ENCODE assay signal across 24 mouse cellular contexts in genomic region chr17:73119150-73119549, GRCm38 (mm10). TPM values are rescaled to one million over a fixed set of nuclear protein-coding genes. Genes with fewer than 3 reads are reported as not detected.
DNase-seq lines count a peak whose midpoint lies in the region; ATAC-seq and TF ChIP-seq lines count a peak whose summit lies in the region.
"Had no signal": no experiment of that assay in that cellular context is flagged by ENCODE, and none has a peak within 500 bp of the region (broad histone marks: within the 10 kb centered on the region; RNA-seq: fewer than 3 reads in every experiment).

No protein-coding gene starts in this region.

- H3K27me3 ChIP-seq in heart, embryonic 12.5 days (replicated peaks) = no peaks in the 10 kb centered on the region
- no peaks in the 10 kb centered on the region for H3K27me3 ChIP-seq in G1E (ENCODE audit: insufficient read depth, low read length)
- no peaks in the 10 kb centered on the region for H3K27me3 ChIP-seq in megakaryocyte, embryonic 14.5 days (replicated peaks)
- H3K27me3 ChIP-seq in hindbrain, embryonic 13.5 days = no peaks in the 10 kb centered on the region
- H3K27me3 ChIP-seq: embryonic facial prominence, embryonic 12.5 days; forebrain, embryonic 12.5 days; midbrain, embryonic 13.5 days; neural tube, embryonic 12.5 days had no signal

- H3K9ac ChIP-seq in heart, embryonic 12.5 days = no peak overlapping the region
- H3K9ac ChIP-seq in hindbrain, embryonic 13.5 days = no peak overlapping the region
- H3K9ac ChIP-seq: embryonic facial prominence, embryonic 12.5 days; forebrain, embryonic 12.5 days; midbrain, embryonic 13.5 days; neural tube, embryonic 12.5 days had no signal

- DNase-seq in heart, adult 11 months = peak; percentile 23
- no peak for DNase-seq in G1E (ENCODE audit: low spot score)
- DNase-seq in thymus, postnatal 25 days = peak; percentile 39
- no peak for DNase-seq in urinary bladder, postnatal 36 days (ENCODE audit: low spot score in 2 of 2)
- DNase-seq: adrenal gland, postnatal 10 days; cerebellum, adult 18-20 months; cerebellum, postnatal 14 days; gastrocnemius, postnatal 36 days; heart, postnatal 10 days; kidney, adult 18-20 months; kidney, postnatal 14 days; lung, postnatal 10 days; right cerebral cortex, postnatal 25 days; spleen, adult 18-20 months had no signal

- TF ChIP-seq CTCF in G1E (IDR thresholded peaks at IDR 0.05; ENCODE audit: low read depth, low read length) = no peak

- H3K27ac ChIP-seq in heart, embryonic 12.5 days (ENCODE audit: poor library complexity, severe bottlenecking) = no peak overlapping the region
- no peak overlapping the region for H3K27ac ChIP-seq in hindbrain, embryonic 13.5 days
- H3K27ac ChIP-seq: embryonic facial prominence, embryonic 12.5 days; forebrain, embryonic 12.5 days; heart, embryonic 10.5 days; hindbrain, embryonic 10.5 days; hindbrain, postnatal 0 days; midbrain, embryonic 13.5 days; neural tube, embryonic 12.5 days had no signal

- WGBS in heart, embryonic 12.5 days = 86% methylated on average over 6 of the region's 6 CpGs
- WGBS in hindbrain, embryonic 13.5 days = 92% methylated on average over 6 of the region's 6 CpGs

- H3K36me3 ChIP-seq in heart, embryonic 12.5 days = peaks cover 3% of the 10 kb centered on the region; the same call in 1 of the 2 replicates
- peaks cover 19% of the 10 kb centered on the region for H3K36me3 ChIP-seq in G1E (replicated peaks)
- peaks cover 3% of the 10 kb centered on the region for H3K36me3 ChIP-seq in megakaryocyte, embryonic 14.5 days (replicated peaks; ENCODE audit: low read length)
- H3K36me3 ChIP-seq in hindbrain, embryonic 13.5 days = no peaks in the 10 kb centered on the region
- H3K36me3 ChIP-seq: embryonic facial prominence, embryonic 12.5 days; forebrain, embryonic 12.5 days; hindbrain, embryonic 10.5 days; midbrain, embryonic 13.5 days; neural tube, embryonic 12.5 days had no signal

- no peak overlapping the region for H3K4me3 ChIP-seq in heart, embryonic 12.5 days
- H3K4me3 ChIP-seq in G1E (ENCODE audit: low read depth, low read length) = 0 out of 2 replicates have a peak overlapping the region, but pooled peaks have one; percentile 34
- peak overlapping the region; percentile 29 for H3K4me3 ChIP-seq in megakaryocyte, embryonic 14.5 days (replicated peaks)
- no peak overlapping the region for H3K4me3 ChIP-seq in hindbrain, embryonic 13.5 days
- H3K4me3 ChIP-seq: embryonic facial prominence, embryonic 12.5 days; forebrain, embryonic 12.5 days; heart, embryonic 10.5 days; hindbrain, embryonic 10.5 days; midbrain, embryonic 13.5 days; neural tube, embryonic 12.5 days had no signal

- ATAC-seq in heart, embryonic 12.5 days (ENCODE audit: insufficient number of reproducible peaks, low FRiP score) = no peak
- ATAC-seq in G1E (ENCODE audit: extremely low read depth, insufficient number of reproducible peaks, low FRiP score, poor library complexity, severe bottlenecking) = 0 out of 2 replicates have a peak, but pooled peaks have one; percentile 22
- no peak for ATAC-seq in hindbrain, embryonic 13.5 days (ENCODE audit: low FRiP score)
- ATAC-seq: hindbrain, postnatal 0 days; midbrain, embryonic 13.5 days had no signal

- H3K4me2 ChIP-seq in heart, embryonic 12.5 days = no peak overlapping the region
- no peak overlapping the region for H3K4me2 ChIP-seq in hindbrain, embryonic 13.5 days
- H3K4me2 ChIP-seq: embryonic facial prominence, embryonic 12.5 days; forebrain, embryonic 12.5 days; midbrain, embryonic 13.5 days; neural tube, embryonic 12.5 days had no signal

- H3K4me1 ChIP-seq in heart, embryonic 12.5 days (replicated peaks) = peaks cover 16% of the 10 kb centered on the region
- H3K4me1 ChIP-seq in G1E (ENCODE audit: insufficient read depth, low read depth, low read length) = peaks cover 30% of the 10 kb centered on the region
- peaks cover 37% of the 10 kb centered on the region for H3K4me1 ChIP-seq in megakaryocyte, embryonic 14.5 days
- no peaks in the 10 kb centered on the region for H3K4me1 ChIP-seq in hindbrain, embryonic 13.5 days (replicated peaks)
- H3K4me1 ChIP-seq: embryonic facial prominence, embryonic 12.5 days; hindbrain, embryonic 10.5 days; midbrain, embryonic 13.5 days; neural tube, embryonic 12.5 days had no signal

- H3K9me3 ChIP-seq in heart, embryonic 12.5 days (replicated peaks) = no peaks in the 10 kb centered on the region
- no peaks in the 10 kb centered on the region for H3K9me3 ChIP-seq in G1E (replicated peaks)
- no peaks in the 10 kb centered on the region for H3K9me3 ChIP-seq in megakaryocyte, embryonic 14.5 days
- H3K9me3 ChIP-seq in hindbrain, embryonic 13.5 days = no peaks in the 10 kb centered on the region
- H3K9me3 ChIP-seq: embryonic facial prominence, embryonic 12.5 days; forebrain, embryonic 12.5 days; heart, embryonic 10.5 days; hindbrain, embryonic 10.5 days; midbrain, embryonic 13.5 days; neural tube, embryonic 12.5 days had no signal

RNA-seq across cellular contexts. Expression of gene Lclat1, which starts 11.4 kb away (rescaled TPM):
- 47.0 and 51.3 TPM in 2 replicates for polyA plus RNA-seq in heart, embryonic 12.5 days (2016; fragmentation: Nextera tagmentation; extraction: Ambion mirVana)
- total RNA-seq in G1E (2014; fragmentation: Nextera tagmentation) (25.1 and 48.8 TPM in 2 replicates), G1E (2017) (10.0 and 11.8 TPM in 2 replicates)
- 1.4 and 5.6 TPM in 2 replicates for polyA plus RNA-seq in G1E (2012)
- polyA plus RNA-seq in megakaryocyte, embryonic 14.5 days (2012; ENCODE audit: insufficient read depth, low replicate concordance) = 0.46 TPM in 1 of 2 replicates, not detected in the other
- polyA plus RNA-seq in hindbrain, embryonic 13.5 days (2015; fragmentation: Nextera tagmentation; extraction: Ambion mirVana) = 9.1 and 9.2 TPM in 2 replicates

Comparison
In these comparisons a context has a peak if more than half of its experiments do, and no peak if none do; other contexts are left out.
1. DNase-seq: peak in heart, adult 11 months (single experiment) and thymus, postnatal 25 days (single experiment); none in G1E (single experiment) and urinary bladder, postnatal 36 days (0 of 2).
2. H3K4me3 ChIP-seq: peak in G1E (single experiment) and megakaryocyte, embryonic 14.5 days (single experiment); none in heart, embryonic 12.5 days (single experiment) and hindbrain, embryonic 13.5 days (single experiment).